Mouse (Mus musculus): ENCODE data around the gene 4932415D10Rik. TPM values are rescaled to one million over a fixed set of nuclear protein-coding genes. Genes with fewer than 3 reads are reported as not detected.
A peak's percentile ranks its signal among the peaks of the same experiment; 100 is the strongest.

4932415D10Rik gene
- total RNA-seq (2021): not detected
- long read RNA-seq, experiment 1: 0 reads
- long read RNA-seq, experiment 2: 0 reads

GRCm38 (mm10) chr10:82316482-82316881, at the start of gene 4932415D10Rik:
TSS of gene 4932415D10Rik (minus strand) at chr10:82316582.
- no peak for DNase-seq (ENCODE audit: low spot score in 2 of 2)

DNA sequence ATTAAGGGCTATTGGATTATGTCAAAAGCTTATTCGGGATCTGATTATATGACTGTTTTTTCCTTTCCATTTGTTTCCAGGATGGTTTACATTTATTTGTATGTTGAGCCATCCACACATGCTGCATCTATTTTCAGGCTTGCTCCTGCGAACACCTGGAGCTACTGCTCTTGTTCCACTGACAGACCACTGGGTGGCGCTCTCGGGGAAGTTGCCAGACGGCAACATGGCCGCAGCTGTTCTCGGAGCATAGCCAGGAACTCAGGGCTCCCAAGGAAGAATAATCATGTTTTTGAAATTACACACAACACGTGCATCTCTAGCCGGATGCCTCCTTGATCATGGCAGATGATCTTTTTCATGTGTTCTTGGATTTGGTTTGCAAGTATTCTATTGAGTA, 45.5 kb upstream of the 4932415D10Rik start:
- no peak for DNase-seq (ENCODE audit: low spot score in 2 of 2)

DNA sequence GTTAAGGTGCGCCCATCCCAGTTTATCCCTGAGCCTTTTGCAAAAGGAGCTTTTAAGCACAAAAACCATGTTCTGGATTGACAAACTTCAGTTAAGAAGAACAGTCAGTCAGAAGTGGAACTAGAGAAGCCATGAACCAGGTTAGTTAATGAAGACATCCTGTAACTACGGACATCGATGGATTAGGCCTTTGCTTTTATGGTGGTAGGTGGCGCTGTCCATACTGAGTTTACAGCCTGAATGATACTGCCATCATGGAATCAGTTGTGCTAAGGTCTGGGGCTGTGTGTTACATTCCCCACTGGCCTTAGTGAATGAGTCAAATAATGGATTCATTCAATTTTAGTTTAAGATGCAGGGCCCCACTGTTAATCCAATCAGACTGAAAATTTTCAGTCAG, 39.0 kb upstream of the 4932415D10Rik start:
- DNase-seq (ENCODE audit: low spot score in 2 of 2): no peak

DNA sequence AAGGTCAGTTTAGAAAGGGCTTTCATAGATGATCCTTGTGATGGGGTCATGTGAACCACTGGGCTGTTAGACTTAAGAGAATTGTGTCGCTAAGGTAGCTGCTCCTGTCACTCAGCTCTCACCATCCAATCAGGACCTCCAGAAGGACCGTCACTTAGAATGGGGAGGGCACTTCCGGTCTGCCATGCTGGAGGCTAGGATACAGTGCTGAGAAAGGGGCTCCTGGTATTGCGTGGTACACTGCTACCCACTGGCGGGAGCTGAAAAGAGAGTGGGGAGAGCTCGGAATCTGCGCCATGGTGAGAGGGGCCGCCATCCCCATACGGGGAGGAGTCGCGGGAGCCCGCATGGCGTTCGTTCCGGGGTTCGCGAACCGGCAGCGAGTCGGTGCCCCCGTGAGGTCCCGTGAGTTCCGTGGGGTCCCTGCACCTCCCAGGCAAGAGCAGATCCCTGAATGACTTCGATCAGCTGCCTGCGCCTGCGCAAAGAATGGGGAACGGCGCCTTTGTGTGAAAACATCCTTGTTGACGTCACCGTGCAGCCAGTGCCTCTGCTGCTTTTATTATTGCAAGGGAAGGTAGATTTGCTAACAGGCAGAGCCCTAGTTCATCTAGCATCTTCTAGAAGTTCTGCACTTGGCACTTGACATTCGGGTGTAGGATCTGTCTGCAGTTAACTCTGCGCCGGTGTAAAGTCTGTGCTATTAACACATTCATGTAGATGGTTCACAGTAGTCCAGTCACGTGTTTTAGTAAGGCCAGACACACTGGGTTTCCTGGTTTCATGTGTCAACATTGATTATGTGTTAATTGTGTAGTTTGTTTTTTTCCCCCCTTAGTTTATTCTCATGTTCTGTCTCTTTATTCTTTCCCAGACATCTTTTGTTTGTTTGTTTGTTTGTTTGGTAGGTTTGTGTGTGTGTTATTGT, 38.0 kb upstream of the 4932415D10Rik start, which contains the start of gene Gm4924:
TSS of gene Gm4924 (plus strand) at position 173 of the 928 bp plus-strand sequence.
- DNase-seq (ENCODE audit: low spot score in 2 of 2): peak; percentile 82 to 85

DNA sequence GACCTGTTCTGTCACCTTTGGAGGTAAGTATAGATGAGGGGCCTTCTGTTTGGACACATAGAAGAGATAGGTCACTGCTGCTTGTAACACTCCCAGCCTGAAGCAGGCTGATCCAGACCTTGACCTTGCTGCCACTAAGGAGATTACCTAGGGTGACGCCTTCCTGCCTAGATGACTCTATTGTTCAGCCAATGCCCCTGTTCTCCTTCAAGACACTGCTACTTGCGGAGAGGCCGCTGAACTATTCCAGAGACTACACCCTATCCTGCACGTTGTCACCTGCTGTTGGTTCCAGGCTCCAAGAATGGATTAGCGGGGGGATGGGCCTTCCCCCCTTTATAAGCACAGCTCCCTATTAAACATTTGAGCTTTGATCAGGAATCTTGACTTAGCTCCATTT, 13.4 kb upstream of the 4932415D10Rik start:
- no peak for DNase-seq (ENCODE audit: low spot score in 2 of 2)

DNA sequence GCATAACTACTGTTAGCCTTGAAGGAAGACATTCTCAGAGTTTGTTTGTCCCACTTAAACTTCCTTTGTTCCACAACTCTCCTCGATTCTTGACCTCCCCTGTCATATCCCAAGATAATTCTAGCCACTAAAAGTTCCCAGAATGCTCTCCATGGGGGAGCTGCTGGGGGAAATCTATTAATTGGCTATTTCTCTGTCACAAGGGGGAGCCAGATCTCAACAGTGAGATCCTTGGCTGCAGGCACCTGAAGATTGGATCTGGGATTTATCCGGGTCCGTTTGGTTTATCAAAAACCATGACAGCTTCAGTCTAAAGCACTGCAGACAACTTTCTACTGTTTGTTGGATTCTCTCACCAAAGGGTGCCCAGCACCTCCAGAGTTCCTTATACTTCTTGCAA, 3.8 kb upstream of the 4932415D10Rik start:
- DNase-seq (ENCODE audit: low spot score in 2 of 2): peak in 1 of 2 experiments; percentile 6

DNA sequence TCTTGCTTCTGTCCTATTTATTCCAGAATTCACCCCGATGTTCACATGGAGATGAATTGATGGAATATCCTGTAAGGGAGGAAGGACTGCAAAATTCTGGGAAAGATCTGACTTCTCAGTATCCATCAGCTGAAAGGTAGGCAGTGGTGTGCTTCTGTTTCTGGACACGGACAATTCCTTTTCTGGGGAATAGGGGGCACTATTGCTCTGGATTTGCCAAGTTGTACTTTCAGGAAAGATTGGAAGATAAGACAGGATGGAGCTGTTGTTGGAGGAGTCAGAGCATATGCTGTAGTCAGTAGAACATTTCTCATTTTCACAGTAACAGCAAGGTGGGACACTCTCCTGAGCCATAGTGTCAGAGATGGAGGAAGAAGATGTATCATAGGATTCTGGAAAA, 19.9 kb downstream of the 4932415D10Rik start:
- no peak for DNase-seq (ENCODE audit: low spot score in 2 of 2)

DNA sequence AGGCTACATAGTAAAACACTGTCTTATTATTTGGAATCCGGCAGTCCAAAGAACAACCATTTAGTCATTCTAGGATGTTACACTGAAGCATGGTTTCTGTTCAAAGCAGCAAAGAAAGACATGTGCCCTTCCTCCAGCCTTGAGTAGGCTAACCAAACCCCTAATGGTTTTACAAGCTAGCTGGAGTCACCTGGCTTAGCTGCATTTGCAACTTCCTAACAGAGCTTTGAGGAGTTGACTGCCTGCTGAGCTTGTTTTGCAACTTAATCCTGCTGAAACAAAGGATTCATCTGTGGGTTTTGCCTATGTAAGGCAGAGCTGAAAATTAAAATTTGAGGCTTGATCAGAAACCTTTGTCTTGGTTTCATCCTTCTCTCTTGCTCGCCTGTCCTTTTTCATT, 59.1 kb downstream of the 4932415D10Rik start:
- no peak for DNase-seq (ENCODE audit: low spot score in 2 of 2)

GRCm38 (mm10) chr10:82245021-82245420, 71.4 kb downstream of the 4932415D10Rik start:
- no peak for DNase-seq (ENCODE audit: low spot score in 2 of 2)

DNA sequence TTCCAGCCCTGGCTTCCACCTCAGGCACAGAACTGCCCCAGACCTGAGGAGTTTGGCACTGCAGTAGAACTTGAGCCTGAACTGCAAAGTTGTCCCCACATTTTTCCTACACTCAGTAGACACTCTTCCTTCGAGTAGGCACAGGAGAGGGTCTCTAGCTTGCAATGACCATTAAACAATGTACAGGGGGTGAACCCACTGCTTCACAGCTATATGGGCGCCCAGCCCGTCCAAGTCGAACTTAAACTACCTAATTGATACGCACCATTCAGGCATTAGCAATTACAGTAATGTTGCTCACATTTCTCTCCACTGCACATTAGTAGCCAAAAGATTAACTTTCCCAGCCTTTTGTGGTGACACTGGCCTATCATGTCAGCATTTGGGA, 75.0 kb downstream of the 4932415D10Rik start:
- no peak for DNase-seq (ENCODE audit: low spot score in 2 of 2)

DNA sequence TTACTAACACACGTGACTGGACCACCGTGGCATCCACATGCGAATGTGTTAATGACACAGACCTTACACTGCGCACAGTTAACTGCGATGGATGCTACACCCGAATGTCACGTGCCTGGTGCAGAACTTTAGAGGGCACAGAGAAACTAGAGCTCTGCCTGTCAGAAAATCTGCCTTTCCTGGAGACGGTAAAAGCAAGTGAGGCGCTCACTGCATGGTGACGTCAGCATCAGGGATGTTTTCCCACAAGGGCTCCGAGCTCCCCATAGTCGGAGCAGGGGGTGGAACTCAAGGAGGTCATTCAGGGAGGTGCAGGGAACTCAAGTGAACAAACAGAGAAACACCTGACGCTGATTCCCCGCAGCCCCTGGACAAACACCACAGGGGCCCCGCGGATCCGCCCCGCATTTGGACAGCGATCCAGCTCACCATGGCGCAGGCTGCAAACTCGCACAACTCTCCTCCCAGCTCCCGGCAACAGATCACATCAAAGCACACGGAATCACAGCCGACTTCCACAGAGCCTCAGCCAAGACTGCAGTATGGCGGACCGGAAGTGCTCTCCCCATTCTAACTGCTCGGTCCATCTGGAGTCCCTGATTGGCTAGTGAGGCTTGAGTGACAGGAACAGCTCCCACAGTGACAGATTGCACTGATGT, 75.5 kb downstream of the 4932415D10Rik start, which contains the start of gene Zfp938:
TSS of gene Zfp938 (minus strand) at position 539 of the 659 bp plus-strand sequence.
- DNase-seq (ENCODE audit: low spot score in 2 of 2): peak; percentile 78 to 89

Other genes starting within 250 kb of the 4932415D10Rik start
- 1 to 10 TPM; 8.9 to 9.0 TPM for gene BC024063, start 233.2 kb downstream of the 4932415D10Rik start, total RNA-seq (2021)
- 1 to 10 TPM; 7.6 TPM for gene AU041133, start 188.6 kb downstream of the 4932415D10Rik start, total RNA-seq (2021)
- 10 to 100 TPM; 21.6 to 23.4 TPM for gene Zfp938, start 75.3 kb downstream of the 4932415D10Rik start, total RNA-seq (2021)
- 10 to 100 TPM in 1 of 2 experiments, 1 to 10 TPM in 1; 9.2 to 10.9 TPM for gene Gm4924, start 37.7 kb upstream of the 4932415D10Rik start, total RNA-seq (2021)
- not detected for gene Gm1553, start 176.0 kb upstream of the 4932415D10Rik start, total RNA-seq (2021)

All from left cerebral cortex, adult 18-20 months (tissue).